Mouse (Mus musculus): Measurements from ENCODE around the gene Igsf9. TPM values are rescaled to one million over a fixed set of nuclear protein-coding genes. Genes with fewer than 3 reads are reported as not detected.
A peak's percentile ranks its signal among the peaks of the same experiment; 100 is the strongest.

The Igsf9 gene
- total and polyA plus RNA-seq, 3 experiments = 2.7 to 6.5 (median 6.0) TPM

DNA sequence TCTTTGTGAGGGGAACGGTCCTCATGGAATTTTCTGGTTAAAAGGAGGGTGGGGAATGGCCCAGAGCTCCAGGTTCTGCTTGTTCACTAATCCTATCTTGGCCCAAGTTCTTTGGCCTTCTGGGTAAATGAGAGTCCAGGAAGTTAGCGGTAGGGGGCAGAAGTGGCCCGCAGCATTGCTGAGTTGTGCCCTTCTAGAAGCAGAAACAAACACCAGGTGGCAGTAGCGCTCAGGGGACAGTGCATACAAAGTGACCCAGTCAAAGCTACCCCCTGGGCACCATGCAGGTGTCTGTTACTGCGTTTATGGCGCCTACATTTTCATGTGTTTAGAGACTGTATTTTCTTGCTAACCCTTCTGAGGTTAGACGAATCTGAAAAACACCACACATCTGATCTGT is 47.1 kb downstream of the Igsf9 start (continued):
- TF ChIP-seq POLR2A (IDR thresholded peaks at IDR 0.05; ENCODE audit: low read depth, low read length) (no peak), ZMIZ1 (IDR thresholded peaks at IDR 0.05; ENCODE audit: low read depth, low read length) (no peak), NELFE (IDR thresholded peaks at IDR 0.05; ENCODE audit: low read depth, low read length) (peak; percentile 90; the same call in 1 of the 2 replicates), SIN3A (IDR thresholded peaks at IDR 0.05; ENCODE audit: low read length) (no peak; the same call in 1 of the 2 replicates), MAFK (IDR thresholded peaks at IDR 0.05; ENCODE audit: insufficient replicate concordance, low read length) (no peak), GABPA (IDR thresholded peaks at IDR 0.05; ENCODE audit: insufficient replicate concordance, low read depth, low read length) (no peak), CHD2 (IDR thresholded peaks at IDR 0.05; ENCODE audit: low read length) (no peak)

DNA sequence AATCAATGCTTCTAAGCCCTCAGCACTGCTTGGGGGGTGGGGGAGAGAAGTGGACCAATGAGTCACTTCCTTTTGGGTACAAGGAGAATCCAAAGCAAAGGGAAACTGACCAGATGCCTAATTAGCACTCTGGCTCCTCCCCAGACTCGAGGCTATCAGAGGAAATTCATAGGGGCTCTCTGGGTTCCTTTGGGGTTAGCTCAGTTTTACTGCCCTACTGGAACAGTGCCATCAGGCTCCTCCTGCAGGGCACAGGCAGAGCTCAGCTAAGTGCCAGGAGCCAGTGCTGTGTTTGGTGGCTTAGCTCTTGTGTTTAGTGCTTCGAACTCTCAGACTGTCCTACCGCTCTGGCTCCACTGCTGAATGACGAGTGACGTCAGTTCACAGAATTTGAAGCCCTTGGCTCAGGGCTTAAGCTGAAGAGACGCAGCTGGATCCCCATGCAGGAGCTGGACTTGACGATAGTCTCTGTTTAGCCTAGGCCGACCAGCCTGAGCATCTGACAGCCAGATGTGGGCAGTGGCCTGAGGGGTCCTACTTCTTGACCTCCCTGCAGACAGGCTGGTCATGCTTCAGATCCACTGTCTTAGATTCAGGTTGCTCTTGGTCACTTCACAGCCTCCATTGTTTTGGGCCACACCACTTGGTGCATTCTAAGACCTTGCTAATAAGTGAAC is 49.1 kb downstream of the Igsf9 start:
- Histone ChIP-seq H3K4me2 (ENCODE audit: insufficient read depth, low read depth, poor library complexity, severe bottlenecking) (peak overlapping the region; percentile 9), H3K79me2 (replicated peaks; ENCODE audit: control insufficient read depth, extremely low read depth, insufficient read depth, poor library complexity, severe bottlenecking) (no peaks in the 10 kb centered on the region), H3K4me3 (replicated peaks in 1 of 3; ENCODE audit: low read depth in 2 of 3, low read length in 2 of 3, poor library complexity in 1 of 3) (no peak overlapping the region), H3K27me3 (replicated peaks) (peaks cover 38% of the 10 kb centered on the region), H3K27ac (ENCODE audit: insufficient read depth, low read depth) (no peak overlapping the region), H3K9ac (ENCODE audit: insufficient read depth, low read depth) (no peak overlapping the region), H3K9me3 (replicated peaks; ENCODE audit: low read length) (no peaks in the 10 kb centered on the region), H3K4me1 (ENCODE audit: control insufficient read depth in 1 of 2, insufficient read depth in 2 of 2) (peaks cover 4 to 23% of the 10 kb centered on the region in 2 experiments), H3K36me3 (replicated peaks in 1 of 2; ENCODE audit: control insufficient read depth in 1 of 2, insufficient read depth in 1 of 2, low read length in 1 of 2) (no peaks in the 10 kb centered on the region)
- dilution Hi-C loops (cut with MboI; ENCODE audit: extremely low pct_ligation_motif_present, extremely low pct_unique_long_range_greater_than_20kb, low sequenced_read_pairs) = no loop called here
- TF ChIP-seq USF1 (IDR thresholded peaks at IDR 0.05; ENCODE audit: low read depth, low read length) (no peak), SIN3A (IDR thresholded peaks at IDR 0.05; ENCODE audit: low read length) (no peak), EP300 (IDR thresholded peaks at IDR 0.05; ENCODE audit: low read length) (no peak), NELFE (IDR thresholded peaks at IDR 0.05; ENCODE audit: low read depth, low read length) (no peak), MYC (IDR thresholded peaks at IDR 0.05; ENCODE audit: low read depth, low read length) (no peak), ZNF384 (IDR thresholded peaks at IDR 0.05; ENCODE audit: low read depth, low read length) (no peak), IRF4 (IDR thresholded peaks at IDR 0.05; ENCODE audit: low read depth, low read length) (no peak), CHD2 (IDR thresholded peaks at IDR 0.05; ENCODE audit: low read length) (no peak), UBTF (IDR thresholded peaks at IDR 0.05; ENCODE audit: low read depth, low read length) (no peak)
- no peak for DNase-seq (ENCODE audit: extremely low read depth)
- in situ Hi-C loops (cut with MboI; ENCODE audit: low pct_ligation_motif_present, low pct_unique_long_range_greater_than_20kb, low sequenced_read_pairs) = no loop called here

DNA sequence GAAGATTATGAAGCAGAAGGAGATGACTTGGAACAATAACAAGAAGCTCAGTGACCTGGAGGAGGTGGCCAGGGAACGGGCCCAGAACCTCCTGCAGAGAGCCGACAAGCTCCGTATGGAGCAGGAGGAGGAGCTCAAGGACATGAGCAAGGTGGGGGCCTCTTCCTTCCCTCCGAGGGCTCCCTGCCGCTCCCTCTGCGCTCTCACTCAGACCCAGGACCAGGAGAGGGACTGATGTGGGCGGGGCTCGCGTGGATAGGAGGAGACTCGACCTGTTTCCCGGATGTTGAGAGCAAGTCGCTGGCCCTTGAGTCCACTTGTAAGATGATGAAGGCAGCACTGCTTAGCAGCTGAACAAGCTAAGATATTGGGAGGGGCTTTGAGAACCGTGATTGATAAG is 51.0 kb downstream of the Igsf9 start:
- Histone ChIP-seq H3K4me1 (ENCODE audit: control insufficient read depth in 1 of 2, insufficient read depth in 2 of 2) (peaks cover 4 to 23% of the 10 kb centered on the region in 2 experiments), H3K27ac (ENCODE audit: insufficient read depth, low read depth) (no peak overlapping the region), H3K27me3 (replicated peaks) (peaks cover 29% of the 10 kb centered on the region), H3K9me3 (replicated peaks; ENCODE audit: low read length) (no peaks in the 10 kb centered on the region), H3K4me3 (replicated peaks in 1 of 3; ENCODE audit: low read depth in 2 of 3, low read length in 2 of 3, poor library complexity in 1 of 3) (no peak overlapping the region), H3K36me3 (replicated peaks in 1 of 2; ENCODE audit: control insufficient read depth in 1 of 2, insufficient read depth in 1 of 2, low read length in 1 of 2) (no peaks in the 10 kb centered on the region), H3K9ac (ENCODE audit: insufficient read depth, low read depth) (no peak overlapping the region), H3K79me2 (replicated peaks; ENCODE audit: control insufficient read depth, extremely low read depth, insufficient read depth, poor library complexity, severe bottlenecking) (no peaks in the 10 kb centered on the region), H3K4me2 (ENCODE audit: insufficient read depth, low read depth, poor library complexity, severe bottlenecking) (no peak overlapping the region)
- in situ Hi-C loops (cut with MboI; ENCODE audit: low pct_ligation_motif_present, low pct_unique_long_range_greater_than_20kb, low sequenced_read_pairs) (no loop called here), dilution Hi-C loops (cut with MboI; ENCODE audit: extremely low pct_ligation_motif_present, extremely low pct_unique_long_range_greater_than_20kb, low sequenced_read_pairs) (no loop called here)
- TF ChIP-seq UBTF (IDR thresholded peaks at IDR 0.05; ENCODE audit: low read depth, low read length) (no peak), ETS1 (conservative IDR thresholded peaks at IDR 0.05; ENCODE audit: low read depth, low read length) (no peak), MXI1 (IDR thresholded peaks at IDR 0.05; ENCODE audit: low read depth, low read length) (no peak), CHD2 (IDR thresholded peaks at IDR 0.05; ENCODE audit: low read length) (no peak), MAX (IDR thresholded peaks at IDR 0.05; ENCODE audit: low read length) (no peak), MYC (IDR thresholded peaks at IDR 0.05; ENCODE audit: low read depth, low read length) (no peak), HCFC1 (IDR thresholded peaks at IDR 0.05; ENCODE audit: low read depth, low read length) (no peak), SMC3 (IDR thresholded peaks at IDR 0.05; ENCODE audit: low read depth, low read length) (no peak), ZNF384 (IDR thresholded peaks at IDR 0.05; ENCODE audit: low read depth, low read length) (no peak), KAT2A (IDR thresholded peaks at IDR 0.05; ENCODE audit: insufficient replicate concordance, low read length) (no peak), GABPA (IDR thresholded peaks at IDR 0.05; ENCODE audit: insufficient replicate concordance, low read depth, low read length) (no peak), PAX5 (IDR thresholded peaks at IDR 0.05; ENCODE audit: low read length) (no peak), USF1 (IDR thresholded peaks at IDR 0.05; ENCODE audit: low read depth, low read length) (no peak), SIN3A (IDR thresholded peaks at IDR 0.05; ENCODE audit: low read length) (no peak)
- DNase-seq (ENCODE audit: extremely low read depth) = no peak

All from CH12.LX (cell line).